Mouse (Mus musculus) forebrain, embryonic 14.5 days (tissue): Measurements from ENCODE around the gene Plekho2. TPM values are rescaled to one million over a fixed set of nuclear protein-coding genes. Genes with fewer than 3 reads are reported as not detected.

ENCODE experiments used
- ATAC-seq: fragments of 200-750 bp; cut with Nextera tagmentation; 2 replicates; pipeline ENCODE4 v1.8.0; 2017; ENCODE audit warnings: mild to moderate bottlenecking, moderate library complexity
- DNase-seq: peaks from one replicate; pipeline ENCODE4 v3.0.0-alpha.2; 2015; ENCODE audit warnings: low spot score
- H3K27ac ChIP-seq: fragments of 300-500 bp; sonication (generic); 2 replicates; pipeline ENCODE4 v1.5.1; 2014; ENCODE audit warnings: low read depth, mild to moderate bottlenecking, control low read depth, low read length, moderate library complexity
- H3K27me3 ChIP-seq: fragments of 300-500 bp; sonication (generic); replicated peaks from 2 replicates; pipeline ENCODE4 v1.6.1; 2014; ENCODE audit warnings: low read length, control low read depth, mixed read lengths; ENCODE audit not compliant: control insufficient read depth, insufficient read depth
- H3K36me3 ChIP-seq: fragments of 300-500 bp; sonication (generic); 2 replicates; pipeline ENCODE4 v1.6.1; 2014; ENCODE audit warnings: low read length, control low read depth; ENCODE audit not compliant: control insufficient read depth, insufficient read depth
- H3K4me1 ChIP-seq: fragments of 300-500 bp; sonication (generic); 2 replicates; pipeline ENCODE4 v1.6.1; 2014; ENCODE audit warnings: antibody characterized with exemption, low read length, control low read depth; ENCODE audit not compliant: control insufficient read depth, insufficient read depth
- H3K4me2 ChIP-seq: fragments of 300-500 bp; sonication (generic); 2 replicates; pipeline ENCODE4 v1.6.1; 2014; ENCODE audit warnings: mild to moderate bottlenecking, control low read depth, low read length
- H3K4me3 ChIP-seq: fragments of 300-500 bp; sonication (generic); 2 replicates; pipeline ENCODE4 v1.5.1; 2014; ENCODE audit warnings: low read depth, low read length, control low read depth
- H3K9ac ChIP-seq: fragments of 300-500 bp; sonication (generic); 2 replicates; pipeline ENCODE4 v1.6.1; 2014; ENCODE audit warnings: mild to moderate bottlenecking, low read length, control low read depth, moderate library complexity
- H3K9me3 ChIP-seq: fragments of 300-500 bp; sonication (generic); replicated peaks from 2 replicates; pipeline ENCODE4 v1.6.1; 2016; ENCODE audit warnings: low read length, control low read depth, mixed read lengths; ENCODE audit not compliant: control insufficient read depth
- WGBS: fragments of 180-500 bp; shearing (Covaris S2); extraction: QIAGEN DNeasy Blood & Tissue Kit; methylation state at CpG from one replicate; pipeline ENCODE4 v1.1.7; 2014; 5-methylcytosine and 5-hydroxymethylcytosine counted together
- polyA plus RNA-seq: library from polyadenylated mRNA; unstranded; fragments of >200 nt; fragmentation: Nextera tagmentation; extraction: Ambion mirVana; gene quantifications from 2 replicates; pipeline ENCODE4 v1.2.1, GENCODE M21; 2014

Plekho2 gene
- polyA plus RNA-seq, 1 experiment from 2014 or later = 3.6 TPM

GRCm38 (mm10) chr9:65532986-65533385 lies 46.9 kb downstream of the Plekho2 start:
- no peak for DNase-seq

GRCm38 (mm10) chr9:65531283-65531682 lies 48.6 kb downstream of the Plekho2 start:
- DNase-seq (no peak), ATAC-seq (no peak)
- Histone ChIP-seq H3K27ac (no peak overlapping the region), H3K4me2 (no peak overlapping the region), H3K4me3 (no peak overlapping the region), H3K27me3 (no peaks in the 10 kb centered on the region), H3K36me3 (no peaks in the 10 kb centered on the region), H3K9ac (no peak overlapping the region), H3K4me1 (no peaks in the 10 kb centered on the region), H3K9me3 (no peaks in the 10 kb centered on the region)
- WGBS = 84% methylated on average over 5 of the region's 5 CpGs

More at GRCm38 (mm10) chr9:65532986-65533385, 46.9 kb downstream of the Plekho2 start:
- no peak for ATAC-seq
- Histone ChIP-seq H3K27me3 (no peaks in the 10 kb centered on the region), H3K27ac (no peak overlapping the region), H3K9ac (no peak overlapping the region), H3K9me3 (no peaks in the 10 kb centered on the region), H3K4me1 (no peaks in the 10 kb centered on the region), H3K4me3 (no peak overlapping the region), H3K36me3 (no peaks in the 10 kb centered on the region), H3K4me2 (no peak overlapping the region)
- 85% methylated on average over 8 of the region's 8 CpGs for WGBS

DNA sequence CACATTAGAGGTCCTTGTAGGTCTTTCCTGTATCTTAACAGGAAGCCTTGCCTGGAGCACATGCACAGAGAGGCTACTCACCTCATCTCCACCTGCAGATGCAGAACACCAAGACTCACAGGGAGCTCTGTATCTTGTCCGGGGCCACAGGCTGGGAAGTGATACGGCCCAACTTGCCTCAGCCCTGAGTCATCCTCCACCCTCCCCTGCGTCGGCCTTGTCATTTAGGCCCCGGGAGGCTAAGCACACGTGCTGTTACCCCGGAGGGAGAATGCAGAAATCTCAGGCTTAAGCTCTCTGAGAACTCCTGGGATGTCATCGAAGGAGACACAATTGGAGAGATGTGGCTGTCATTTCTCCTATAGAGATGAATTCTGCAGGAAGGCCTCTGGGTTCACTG lies 50.2 kb downstream of the Plekho2 start:
- Histone ChIP-seq H3K4me1 (no peaks in the 10 kb centered on the region), H3K4me2 (no peak overlapping the region), H3K36me3 (no peaks in the 10 kb centered on the region), H3K9ac (no peak overlapping the region), H3K9me3 (no peaks in the 10 kb centered on the region), H3K27ac (no peak overlapping the region), H3K4me3 (no peak overlapping the region), H3K27me3 (no peaks in the 10 kb centered on the region)
- no peak for ATAC-seq
- WGBS = 56% methylated on average over 8 of the region's 8 CpGs
- no peak for DNase-seq

GRCm38 (mm10) chr9:65528417-65529038 lies 51.3 kb downstream of the Plekho2 start:
- no peak overlapping the region for H3K4me2 ChIP-seq
- no peaks in the 10 kb centered on the region for H3K27me3 ChIP-seq
- no peak overlapping the region for H3K4me3 ChIP-seq
- no peak for DNase-seq
- H3K4me1 ChIP-seq = no peaks in the 10 kb centered on the region
- no peak for ATAC-seq
- no peak overlapping the region for H3K27ac ChIP-seq
- H3K9ac ChIP-seq = no peak overlapping the region
- 82% methylated on average over 6 of the region's 6 CpGs for WGBS
- H3K9me3 ChIP-seq = no peaks in the 10 kb centered on the region
- no peaks in the 10 kb centered on the region for H3K36me3 ChIP-seq

- Histone ChIP-seq H3K27me3 (no peaks in the 10 kb centered on the region), H3K27ac (no peak overlapping the region), H3K9me3 (no peaks in the 10 kb centered on the region), H3K9ac (no peak overlapping the region), H3K4me1 (0 out of 2 replicates have a peak, but pooled peaks cover 3% of the 10 kb centered on the region), H3K4me2 (no peak overlapping the region), H3K36me3 (no peaks in the 10 kb centered on the region), H3K4me3 (no peak overlapping the region)
- no peak for ATAC-seq
- 86% methylated on average over 10 of the region's 10 CpGs for WGBS
- no peak for DNase-seq
Observed at GRCm38 (mm10) chr9:65525445-65526195, 54.2 kb downstream of the Plekho2 start.

DNA sequence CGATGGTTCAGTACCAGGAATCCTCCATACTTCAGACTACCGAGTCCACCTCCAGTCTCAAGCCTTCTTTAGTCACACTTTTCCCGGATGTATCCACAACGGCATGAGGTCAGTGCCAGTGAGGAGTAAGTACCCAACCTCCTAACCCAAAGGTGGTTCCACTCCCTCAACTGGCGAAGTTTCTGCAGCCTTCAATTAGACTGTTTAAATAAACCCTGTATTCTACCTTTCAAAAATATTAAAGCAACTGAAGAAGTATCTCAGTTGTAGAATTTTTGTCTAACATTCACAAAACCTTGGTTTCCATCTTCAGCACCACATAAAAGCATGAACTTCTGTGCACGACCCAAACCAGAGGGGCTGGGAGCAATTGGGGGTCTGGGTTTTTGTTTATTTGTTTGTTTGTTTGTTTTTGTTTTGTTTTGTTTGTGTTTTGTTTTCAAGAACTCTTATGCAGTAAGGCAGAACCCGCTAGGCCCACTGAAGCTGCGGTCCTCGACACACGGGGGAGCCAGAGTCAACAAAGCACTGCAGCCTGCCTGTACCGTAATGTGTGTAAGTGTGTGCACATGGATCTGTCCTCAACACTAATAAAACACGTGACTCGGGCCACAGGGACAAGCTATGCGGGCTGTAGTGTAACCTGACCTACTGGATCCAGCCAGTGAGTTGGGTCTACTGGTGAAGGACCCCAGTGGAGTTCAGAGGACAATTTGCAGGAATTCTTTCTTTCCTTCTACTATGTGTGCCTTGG lies 56.1 kb downstream of the Plekho2 start:
- H3K27ac ChIP-seq = no peak overlapping the region
- H3K27me3 ChIP-seq = no peaks in the 10 kb centered on the region
- no peak overlapping the region for H3K4me3 ChIP-seq
- 22% methylated on average over 14 of the region's 14 CpGs for WGBS
- DNase-seq (peak; percentile 87), ATAC-seq (peak; percentile 79)
- no peak overlapping the region for H3K9ac ChIP-seq
- H3K36me3 ChIP-seq = no peaks in the 10 kb centered on the region
- no peaks in the 10 kb centered on the region for H3K9me3 ChIP-seq
- peak overlapping the region; percentile 23; the same call in 1 of the 2 replicates for H3K4me2 ChIP-seq
- 0 out of 2 replicates have a peak, but pooled peaks cover 3% of the 10 kb centered on the region for H3K4me1 ChIP-seq

DNA sequence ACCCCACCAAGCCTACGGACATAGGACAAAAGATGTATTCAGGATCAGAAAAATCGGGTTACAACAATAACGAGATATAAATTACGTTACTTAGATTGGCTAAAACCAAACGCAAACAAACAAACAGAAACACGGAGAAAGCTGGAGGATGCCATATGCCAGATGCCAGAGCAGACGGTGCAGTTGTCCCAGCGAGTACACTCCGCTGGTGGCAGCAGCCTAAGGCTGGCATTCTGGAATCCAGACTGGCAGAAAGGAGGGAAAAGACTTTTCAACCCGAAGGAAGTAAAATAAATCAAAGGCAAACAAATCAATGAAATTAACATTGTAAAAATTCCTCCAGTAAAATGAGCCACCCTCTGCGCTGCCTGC lies 59.3 kb downstream of the Plekho2 start:
- ATAC-seq = peak; percentile 76
- DNase-seq = peak; percentile 71
- WGBS = 15% methylated on average over 11 of the region's 11 CpGs
- Histone ChIP-seq H3K27me3 (no peaks in the 10 kb centered on the region), H3K4me3 (peak overlapping the region; percentile 27), H3K36me3 (no peaks in the 10 kb centered on the region), H3K9me3 (no peaks in the 10 kb centered on the region), H3K27ac (no peak overlapping the region; the same call in 1 of the 2 replicates), H3K9ac (peak overlapping the region; percentile 38; the same call in 1 of the 2 replicates), H3K4me1 (0 out of 2 replicates have a peak, but pooled peaks cover 3% of the 10 kb centered on the region), H3K4me2 (peak overlapping the region; percentile 56)

- Histone ChIP-seq H3K4me2 (peak within 1 kb of the TSS; percentile 56), H3K36me3 (no peaks in the 10 kb centered on the region), H3K9ac (peak within 1 kb of the TSS; percentile 38; the same call in 1 of the 2 replicates), H3K4me3 (peak within 1 kb of the TSS; percentile 27), H3K9me3 (no peaks in the 10 kb centered on the region), H3K27me3 (no peaks in the 10 kb centered on the region), H3K4me1 (0 out of 2 replicates have a peak, but pooled peaks cover 3% of the 10 kb centered on the region), H3K27ac (peak within 1 kb of the TSS; percentile 33; the same call in 1 of the 2 replicates)
- ATAC-seq (peak; percentile 84), DNase-seq (peak; percentile 77)
- 7% methylated on average over 25 of the region's 25 CpGs for WGBS
Observed at GRCm38 (mm10) chr9:65519807-65520504, 59.9 kb downstream of the Plekho2 start, which contains the start of gene Ankdd1a. Ankdd1a (minus strand) TSS chr9:65520193.
